Mouse (Mus musculus) heart, adult 2 months (tissue): ENCODE results near the gene Myd88.

Source experiments
- CTCF ChIP-seq: fragments of 200-600 bp; IDR thresholded peaks from 2 replicates; pipeline ENCODE4 v1.8.1; 2022; ENCODE audit warnings: antibody characterized with exemption, mild to moderate bottlenecking, moderate library complexity
- EP300 ChIP-seq: fragments of 200-500 bp; IDR thresholded peaks from 2 replicates; pipeline ENCODE4 v1.6.1; 2011; ENCODE audit warnings: low read depth, low read length, control low read depth; ENCODE audit not compliant: insufficient read depth

DNA sequence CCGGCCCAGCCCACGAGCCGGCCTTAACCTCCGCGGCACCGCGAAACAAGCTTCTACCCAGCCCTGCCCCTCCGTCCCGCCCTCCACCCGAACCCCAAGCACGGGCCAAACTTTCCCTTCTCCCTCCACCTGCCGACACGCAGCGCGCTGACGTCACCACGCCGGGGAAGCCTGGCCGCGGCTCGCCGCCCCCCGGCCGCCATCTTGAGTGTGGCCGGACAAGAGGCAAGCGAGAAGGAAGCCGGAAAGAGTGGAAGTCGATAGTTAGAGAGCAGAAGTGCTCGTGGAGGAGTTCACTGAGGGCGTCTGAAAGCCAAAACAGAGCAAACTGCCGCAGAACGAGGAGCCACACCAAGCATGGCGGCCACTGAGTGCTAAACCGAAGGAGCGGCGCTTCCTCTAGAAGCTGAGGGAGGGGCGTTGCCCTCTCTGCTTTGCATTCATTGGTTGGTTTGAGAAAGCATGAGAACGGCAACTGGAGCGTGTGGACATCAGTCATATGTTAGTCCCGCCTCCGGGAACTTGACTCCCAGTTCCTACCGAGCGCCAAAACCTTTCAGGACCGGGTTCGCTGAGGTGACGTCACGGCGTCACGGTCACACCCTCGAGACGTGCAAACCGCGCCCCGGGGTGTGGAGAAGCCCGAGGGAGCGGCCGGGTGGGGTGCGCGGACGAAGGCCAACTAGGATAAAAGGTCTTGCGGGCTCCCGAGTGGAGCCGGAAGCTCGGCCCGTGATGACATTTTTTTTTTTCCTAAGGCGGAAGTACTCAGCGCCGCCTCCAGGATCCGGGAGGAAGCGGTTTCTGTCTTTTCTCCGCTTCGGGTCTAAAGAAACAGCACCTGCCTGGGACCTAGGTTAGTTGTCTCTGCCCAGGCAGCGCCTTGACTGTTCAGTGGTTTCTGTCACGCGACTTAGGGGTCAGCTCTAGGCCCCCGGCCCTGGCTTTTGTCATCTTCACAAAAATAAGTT lies 18.6 kb downstream of the Myd88 start, which contains the start of gene Oxsr1:
- TF ChIP-seq EP300, result peak; percentile 72; the same call in 1 of the 2 replicates
- TF ChIP-seq CTCF, result peak; percentile 77
